Mouse (Mus musculus) A20 (cell line): Measurements from ENCODE around the gene Fsd2.

Experiments used
- DNase-seq: peaks from one replicate; pipeline ENCODE4 v3.0.0-alpha.2; 2011; ENCODE audit warnings: low read depth, low spot score

The Fsd2 gene

DNA sequence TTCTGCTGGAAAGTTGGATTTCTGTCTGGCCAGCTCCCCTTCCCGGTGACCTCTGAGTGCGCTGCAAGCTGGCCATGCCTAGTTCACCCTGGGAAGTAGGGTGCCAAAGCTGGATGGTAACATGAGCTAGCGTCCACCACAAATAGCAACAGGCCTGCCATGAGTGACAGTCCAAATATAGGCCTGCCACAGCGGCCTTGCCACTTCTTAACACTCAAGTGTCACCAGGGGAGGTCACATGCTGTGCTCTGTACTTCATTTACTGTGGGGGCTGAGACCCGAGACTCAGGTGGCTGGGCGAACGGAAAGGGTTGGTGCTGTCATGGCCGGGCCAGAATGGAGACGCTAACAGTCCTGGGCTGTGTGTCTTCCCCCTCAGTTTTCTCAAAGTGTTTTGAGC is at the start of gene Fsd2:
Gene Fsd2, minus strand, starts transcription at position 53 of the 400 bp plus-strand sequence.
- DNase-seq, result no peak

DNA sequence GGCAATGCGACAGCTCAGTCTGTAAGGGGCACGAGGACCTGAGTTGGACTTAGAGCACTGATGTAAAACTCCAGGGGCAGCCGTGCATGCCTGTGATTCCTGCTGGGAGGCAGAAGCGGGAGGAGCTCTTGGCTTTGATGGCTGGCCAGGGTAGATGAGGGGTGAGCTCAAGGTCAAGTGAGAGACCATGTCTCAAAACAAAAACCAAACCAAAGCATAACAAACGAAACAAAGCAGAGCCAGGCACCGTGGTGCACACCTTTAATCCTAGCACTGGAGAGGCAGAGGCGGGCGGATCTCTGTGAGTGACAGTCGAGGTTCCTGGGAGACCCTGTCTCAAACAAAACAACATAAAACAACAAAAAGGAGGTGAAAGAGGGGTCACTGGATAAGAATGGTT is 48.3 kb upstream of the Fsd2 start:
- DNase-seq, result no peak

DNA sequence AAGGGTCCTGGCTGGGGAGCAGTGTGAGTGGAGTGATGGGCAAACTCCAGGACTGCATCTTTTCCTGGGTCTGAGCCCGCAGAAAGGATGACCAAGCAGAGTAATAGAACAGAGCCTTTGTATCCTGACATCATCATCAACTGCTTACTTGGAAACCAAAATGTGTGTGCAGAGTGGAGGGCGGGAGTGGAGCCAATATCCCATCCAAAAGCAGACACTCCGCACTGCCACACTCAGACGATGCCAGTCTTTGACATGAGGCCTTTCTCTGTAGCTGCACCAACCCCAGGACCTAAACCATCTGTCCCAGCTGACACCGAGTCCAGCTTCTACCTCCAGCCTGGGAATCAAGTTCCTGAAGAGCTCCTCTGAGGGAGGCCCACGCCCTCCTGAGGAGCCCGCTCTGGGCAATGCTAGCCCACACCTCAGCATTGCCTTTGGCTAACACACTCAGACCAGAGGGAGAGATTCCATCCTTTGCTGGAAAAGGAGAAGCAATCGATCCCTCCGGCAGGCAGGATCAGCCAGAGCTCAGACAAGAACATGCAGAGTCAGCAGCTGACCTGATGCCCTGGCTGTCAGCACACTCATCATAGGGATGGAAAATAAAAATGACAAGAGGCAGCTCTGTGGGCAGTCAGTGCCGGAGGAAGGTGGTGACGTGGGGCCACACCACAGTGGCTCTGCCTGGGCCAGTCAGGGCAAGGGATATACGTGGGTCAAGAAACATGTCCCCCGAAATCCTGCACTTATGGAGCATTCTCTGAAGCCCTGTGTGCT is 46.3 kb upstream of the Fsd2 start:
- DNase-seq, result no peak

DNA sequence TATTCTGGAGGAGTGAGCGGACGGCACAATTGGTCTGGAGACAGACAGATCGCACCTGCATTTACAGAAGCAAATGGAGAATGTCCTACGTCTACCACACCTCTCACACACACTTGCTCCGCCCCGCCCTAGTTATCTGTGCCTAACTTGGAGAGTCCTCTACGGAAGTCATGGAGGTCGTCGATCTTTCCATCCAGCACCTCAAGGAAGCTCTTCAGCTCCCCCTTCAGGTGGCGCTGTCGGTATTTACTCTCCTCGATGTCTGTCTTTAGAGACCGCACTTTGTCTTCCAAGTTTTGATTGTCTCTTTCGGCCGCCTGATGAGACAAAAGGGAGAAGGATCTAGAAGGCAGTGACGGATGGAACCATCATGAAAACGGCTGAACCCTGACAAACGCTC is 43.4 kb upstream of the Fsd2 start:
- peak; percentile 21 for DNase-seq

DNA sequence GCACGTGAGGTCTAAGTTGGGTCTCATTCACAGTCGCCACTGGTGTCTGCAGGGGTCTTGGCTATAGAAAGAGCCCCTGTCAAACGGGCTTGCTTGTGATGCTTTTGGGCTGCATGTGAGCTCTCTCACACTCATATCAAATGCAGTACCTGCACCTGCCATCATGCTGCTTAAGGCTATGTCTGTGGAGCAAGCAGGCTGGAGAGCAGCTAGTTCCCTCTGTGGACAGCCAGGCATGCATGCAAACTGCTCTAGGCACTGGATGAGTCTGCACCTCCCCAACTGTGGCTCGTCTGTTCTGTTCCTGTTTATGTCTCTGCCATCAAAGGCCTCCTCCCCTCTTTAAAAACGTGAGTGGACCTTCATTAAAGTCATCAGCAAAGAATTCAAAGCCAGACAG is 39.7 kb upstream of the Fsd2 start:
- DNase-seq, result no peak

DNA sequence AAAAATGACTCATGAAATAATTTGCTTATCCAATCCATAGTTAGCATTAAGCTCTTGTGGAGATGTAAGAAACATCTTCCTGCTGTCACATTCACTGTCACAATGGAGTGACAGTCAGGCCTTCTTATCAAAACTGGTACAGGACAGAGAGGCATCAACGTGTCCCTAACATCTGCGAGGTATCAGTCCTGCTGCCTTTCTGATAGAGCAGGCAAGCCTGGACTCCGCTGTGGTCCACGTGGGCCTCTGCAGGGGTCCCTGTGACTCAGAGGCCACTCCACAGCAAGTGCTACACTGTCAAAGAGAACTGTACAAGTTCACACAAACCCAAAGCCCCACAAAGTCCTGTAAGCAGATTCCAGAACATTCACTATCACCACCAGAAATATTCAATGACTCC is 38.7 kb upstream of the Fsd2 start:
- DNase-seq, result no peak

DNA sequence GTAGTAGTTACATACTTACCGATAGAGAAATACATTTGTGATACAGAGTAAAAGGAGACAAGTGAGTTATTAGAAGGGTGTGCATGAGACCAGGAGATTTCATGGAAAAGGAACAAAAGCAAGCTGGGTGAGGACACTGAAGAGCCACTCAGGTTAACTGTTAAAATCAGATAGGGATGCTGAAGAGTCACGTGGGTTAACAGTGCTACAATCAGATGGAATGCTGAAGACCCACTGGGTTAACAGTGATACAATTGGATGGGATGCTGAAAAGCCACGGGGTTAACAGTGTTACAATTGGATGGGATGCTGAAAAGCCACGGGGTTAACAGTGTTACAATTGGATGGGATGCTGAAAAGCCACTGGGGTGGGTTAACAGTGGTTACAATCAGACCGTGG is 38.2 kb upstream of the Fsd2 start:
- no peak for DNase-seq

DNA sequence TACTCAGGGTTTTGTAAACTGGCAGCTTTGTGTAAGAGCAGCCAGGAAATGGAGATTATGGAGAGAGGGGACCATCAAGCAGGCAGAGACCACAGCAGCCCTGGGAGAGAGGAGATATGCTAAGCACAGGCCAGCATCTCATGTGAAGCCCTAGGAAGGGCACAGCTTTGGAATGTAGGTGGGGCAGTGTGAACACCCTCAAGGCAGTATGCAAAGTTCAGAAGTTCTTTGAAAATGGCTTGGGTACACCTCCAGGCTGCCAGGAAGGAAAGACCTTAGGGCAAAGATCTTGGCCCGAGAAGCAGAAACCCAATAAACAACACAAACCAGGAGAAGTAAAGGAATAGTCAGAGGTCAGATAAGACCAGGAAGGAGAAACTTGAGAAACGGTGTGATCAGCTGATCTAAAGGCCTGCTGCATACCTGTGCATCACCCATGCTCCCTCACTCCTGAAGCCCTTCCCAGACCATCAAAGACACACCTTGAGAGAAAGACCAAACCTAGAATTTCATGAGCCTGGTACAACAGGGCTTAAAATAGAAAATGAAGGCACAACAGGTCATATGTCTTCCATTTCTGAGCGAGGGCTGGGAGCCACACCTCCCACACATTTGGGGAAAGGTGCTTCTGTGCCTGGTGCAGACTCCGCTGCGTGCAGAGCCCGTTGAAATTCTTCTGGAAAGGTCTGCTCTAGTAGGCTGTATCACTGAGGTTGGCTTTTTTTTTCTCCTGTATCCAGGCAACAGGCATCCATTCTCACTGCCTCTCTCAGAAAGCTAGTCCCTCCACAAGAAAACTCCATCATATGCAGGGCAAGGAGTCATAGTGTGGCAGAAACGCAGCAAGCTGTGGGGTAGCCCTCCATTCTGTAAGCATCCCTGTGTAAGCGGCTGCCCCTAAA is 32.9 kb upstream of the Fsd2 start:
- no peak for DNase-seq

DNA sequence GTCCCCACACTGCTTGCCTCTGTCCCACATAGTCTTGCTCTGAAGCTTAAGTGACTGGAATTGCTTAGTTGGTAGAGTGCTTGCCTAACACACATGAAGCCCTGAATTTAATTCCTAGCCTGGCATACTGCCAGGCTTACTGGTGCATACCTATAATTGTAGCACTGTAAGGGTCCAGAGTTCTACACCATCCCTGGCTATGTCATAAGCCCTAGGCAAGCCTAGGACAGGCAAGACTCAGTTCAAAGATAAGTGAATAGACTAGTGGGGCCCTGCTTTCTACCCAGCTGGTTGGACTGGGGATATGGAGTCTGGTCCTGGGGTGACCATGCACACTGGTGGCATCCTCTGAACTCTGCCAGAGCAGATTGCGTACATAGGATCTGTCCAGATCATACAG is 30.9 kb upstream of the Fsd2 start:
- no peak for DNase-seq

DNA sequence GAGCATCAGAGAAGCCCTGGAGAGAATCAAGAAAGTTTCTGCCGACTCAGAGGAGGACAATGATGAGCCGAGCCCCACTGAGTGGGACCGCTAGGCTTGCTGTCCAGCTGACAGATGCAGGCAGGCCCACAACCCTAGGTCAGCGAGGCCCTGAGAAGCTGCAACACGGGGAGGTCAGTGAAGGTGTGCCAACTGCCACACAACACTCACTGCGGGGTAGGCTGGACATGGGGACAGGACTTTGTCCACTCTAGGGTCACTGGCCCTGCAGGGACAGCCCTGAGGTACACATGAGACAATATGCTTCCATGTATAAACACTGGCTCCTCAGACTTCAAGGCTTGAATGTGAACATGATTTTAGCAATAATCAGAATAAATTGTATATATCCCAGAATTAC is 29.3 kb upstream of the Fsd2 start:
- DNase-seq, result no peak

DNA sequence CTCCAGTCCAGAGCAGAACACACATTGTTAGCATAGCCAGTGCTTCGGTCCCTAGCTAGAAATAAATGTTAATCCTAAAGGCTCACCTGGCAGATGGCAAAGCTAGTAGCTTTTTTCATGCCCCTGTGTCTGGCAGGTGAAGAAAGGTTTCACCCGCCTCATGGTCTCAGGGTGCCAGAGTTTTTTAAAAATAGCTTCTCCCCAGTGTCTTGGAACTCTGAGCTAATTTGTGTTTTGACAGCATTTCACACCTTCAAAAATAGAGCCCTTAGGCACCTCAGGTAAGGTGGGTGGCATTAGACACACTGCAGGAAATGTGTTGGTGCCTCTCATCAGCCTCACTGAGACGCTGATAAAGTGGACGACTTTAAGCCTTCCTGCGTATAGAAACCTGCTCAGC is 28.3 kb upstream of the Fsd2 start:
- DNase-seq, result no peak

DNA sequence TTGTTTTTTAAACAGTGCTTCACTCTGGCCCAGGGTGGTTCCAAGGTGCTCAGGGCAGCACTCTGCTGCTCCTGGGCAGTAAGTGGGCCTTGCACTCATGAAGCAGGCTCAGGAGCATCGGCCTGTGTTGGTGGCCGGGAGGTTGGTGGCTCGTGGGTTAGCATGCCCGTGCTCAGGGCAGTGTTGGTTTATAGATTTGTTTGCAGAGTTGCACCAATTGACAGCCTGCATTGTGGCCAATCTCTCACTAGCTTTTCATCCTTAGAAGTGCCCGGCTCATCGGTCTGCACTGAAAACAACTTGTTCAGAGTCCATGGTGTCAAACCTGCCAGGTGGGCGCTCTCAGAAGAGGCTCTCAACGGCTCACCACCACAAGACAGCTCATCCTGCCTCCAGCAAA is 26.6 kb upstream of the Fsd2 start:
- no peak for DNase-seq

DNA sequence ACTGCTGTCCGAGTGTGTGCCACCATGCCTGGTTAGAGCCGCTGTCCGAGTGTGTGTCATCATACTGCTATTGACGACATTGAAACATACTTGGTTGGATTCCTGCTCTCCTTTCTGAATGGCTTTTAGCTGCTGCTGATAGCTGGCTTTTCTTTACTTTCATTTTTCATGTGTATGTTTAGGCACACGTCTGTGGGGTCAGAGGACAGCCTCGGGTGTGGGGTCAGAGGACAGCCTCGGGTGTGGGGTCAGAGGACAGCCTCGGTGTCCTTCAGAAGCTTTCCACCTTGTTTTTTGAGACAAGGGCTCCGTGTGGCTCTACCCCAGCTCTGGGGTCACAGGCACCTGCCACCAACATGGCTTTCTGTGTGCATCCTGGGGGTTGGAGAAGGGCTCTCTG is 25.9 kb upstream of the Fsd2 start:
- DNase-seq, result no peak

DNA sequence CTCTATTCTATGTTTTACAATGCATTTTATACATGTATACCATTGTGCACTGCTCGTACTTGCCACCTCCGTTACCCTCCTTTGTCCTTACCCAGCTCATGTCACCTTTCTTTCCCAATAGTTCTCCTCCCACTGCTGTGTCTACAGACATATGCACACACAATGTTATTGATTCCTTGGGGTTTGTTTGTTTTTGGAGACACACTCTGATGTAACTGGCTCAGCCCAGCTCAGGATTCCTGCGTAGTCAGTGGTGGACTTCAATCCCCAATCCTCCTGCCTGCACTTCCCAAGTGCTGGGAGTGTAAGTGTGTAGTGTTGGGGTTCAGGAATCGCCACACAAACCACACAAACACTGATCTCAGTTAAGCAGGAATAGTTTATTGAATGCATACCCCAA is 20.5 kb upstream of the Fsd2 start:
- no peak for DNase-seq

DNA sequence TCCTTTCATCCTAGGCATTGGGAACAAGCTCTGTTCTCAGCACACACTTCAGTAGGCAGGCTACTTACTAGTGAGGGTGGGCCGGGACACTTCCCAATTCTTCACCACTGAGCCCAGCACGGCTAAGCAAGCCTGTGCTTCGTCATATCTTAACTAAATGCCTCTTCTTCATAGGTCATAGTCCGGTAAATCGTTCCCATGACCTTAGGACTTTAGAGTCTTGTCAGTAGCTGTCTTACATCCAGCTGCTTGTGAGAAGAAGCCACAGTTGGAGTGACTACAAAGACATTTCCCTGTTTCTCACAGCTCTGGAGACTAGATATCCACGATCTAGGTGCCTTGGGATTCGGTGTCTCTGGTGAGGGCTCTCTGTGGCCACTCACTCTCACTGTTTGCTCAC is 18.6 kb upstream of the Fsd2 start:
- DNase-seq, result no peak

DNA sequence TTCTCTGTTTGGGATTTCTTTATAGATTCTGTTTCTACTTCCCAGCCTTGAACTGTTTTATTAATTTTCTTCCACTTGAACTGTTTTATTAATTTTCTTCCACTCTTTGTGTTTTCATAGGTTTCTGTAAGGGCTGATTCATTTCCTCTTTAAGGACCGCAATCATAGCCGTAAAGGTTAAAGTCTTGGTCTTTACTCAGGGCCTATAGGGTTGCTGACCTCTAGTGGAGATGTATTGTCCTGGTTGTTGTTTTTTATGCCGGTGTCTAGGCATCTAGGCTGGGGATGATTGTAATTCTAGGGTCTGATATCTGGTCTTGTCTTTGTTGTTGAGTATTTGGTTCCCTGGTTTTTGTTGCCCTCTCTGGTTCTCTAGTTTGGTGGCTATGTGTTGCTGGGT is 16.8 kb upstream of the Fsd2 start:
- DNase-seq, result no peak

DNA sequence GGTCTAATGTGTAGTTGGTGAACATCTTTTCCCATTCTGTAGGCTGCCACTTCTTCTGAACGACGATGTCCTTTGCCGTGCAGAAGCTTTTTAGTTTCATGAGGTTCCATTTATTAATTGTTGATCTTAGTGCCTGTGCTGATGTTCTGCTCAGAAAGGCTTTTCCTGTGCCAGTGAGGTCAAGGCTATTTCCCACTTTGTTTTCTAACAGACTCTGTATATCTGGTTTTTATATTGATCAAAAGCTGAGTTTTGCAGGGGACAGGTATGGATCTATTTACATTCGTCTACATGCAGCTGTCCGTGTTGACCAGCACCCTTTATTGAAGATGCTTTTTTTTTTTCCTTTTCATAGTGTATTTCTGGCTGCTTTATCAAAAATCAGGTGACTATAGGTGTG is 12.6 kb upstream of the Fsd2 start:
- no peak for DNase-seq

DNA sequence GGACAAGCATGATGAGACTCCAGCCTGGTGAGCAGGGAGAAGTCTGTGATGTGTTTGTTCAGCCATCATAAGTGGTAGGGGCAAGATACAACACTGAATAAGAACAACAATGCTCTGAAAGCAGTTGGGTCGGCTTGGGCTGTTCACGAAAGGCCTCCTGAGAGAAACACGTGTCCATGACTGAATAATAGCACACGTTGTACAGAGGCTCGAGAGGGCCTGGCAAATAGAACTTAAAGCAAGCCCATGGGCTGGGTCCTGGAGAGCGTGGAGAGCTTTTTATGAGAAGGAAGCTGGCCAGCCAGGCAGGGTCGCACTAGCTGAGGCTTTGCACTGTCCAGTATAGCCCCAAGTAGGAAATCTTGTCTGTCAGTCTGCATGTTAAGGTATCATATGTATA is 11.7 kb upstream of the Fsd2 start:
- DNase-seq, result no peak

DNA sequence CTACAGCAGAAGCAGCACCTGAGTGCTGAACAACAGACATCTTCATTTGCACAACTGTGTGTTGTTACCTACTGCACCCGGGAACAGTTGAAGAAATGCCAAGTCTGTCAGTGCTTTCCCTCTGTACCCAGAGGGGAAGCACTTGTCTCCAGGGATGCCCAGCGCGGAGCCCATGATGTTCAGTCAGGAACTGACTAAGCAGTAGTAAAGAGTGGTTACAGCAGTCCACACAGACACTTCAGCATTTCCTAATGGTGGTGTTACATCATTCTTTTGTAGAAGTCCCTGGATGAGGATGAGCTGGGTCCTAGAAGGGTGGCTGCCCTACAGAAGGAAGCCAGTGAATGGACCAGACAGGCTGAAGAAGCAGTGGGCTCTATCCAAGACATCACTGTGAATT is 11.1 kb upstream of the Fsd2 start:
- DNase-seq, result no peak

DNA sequence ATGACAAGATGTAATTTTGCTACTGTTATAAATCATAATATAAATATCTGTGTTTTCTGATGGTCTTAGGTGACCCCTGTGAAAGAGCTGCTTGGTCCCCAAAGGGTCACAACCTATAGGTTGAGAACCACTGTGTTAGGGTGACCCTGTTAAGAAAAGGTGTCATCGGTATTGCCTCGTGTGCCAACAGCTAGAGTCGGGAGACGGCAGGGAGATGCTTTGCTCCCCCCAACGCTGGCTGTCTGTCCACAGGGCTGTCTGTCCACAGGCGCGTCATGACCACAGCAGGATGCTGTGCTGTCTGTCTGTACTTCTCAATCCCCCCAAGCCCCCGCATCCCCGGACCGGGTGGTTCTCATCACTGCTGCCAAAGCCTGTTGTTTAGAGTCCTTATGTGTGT is 8.9 kb upstream of the Fsd2 start:
- no peak for DNase-seq

DNA sequence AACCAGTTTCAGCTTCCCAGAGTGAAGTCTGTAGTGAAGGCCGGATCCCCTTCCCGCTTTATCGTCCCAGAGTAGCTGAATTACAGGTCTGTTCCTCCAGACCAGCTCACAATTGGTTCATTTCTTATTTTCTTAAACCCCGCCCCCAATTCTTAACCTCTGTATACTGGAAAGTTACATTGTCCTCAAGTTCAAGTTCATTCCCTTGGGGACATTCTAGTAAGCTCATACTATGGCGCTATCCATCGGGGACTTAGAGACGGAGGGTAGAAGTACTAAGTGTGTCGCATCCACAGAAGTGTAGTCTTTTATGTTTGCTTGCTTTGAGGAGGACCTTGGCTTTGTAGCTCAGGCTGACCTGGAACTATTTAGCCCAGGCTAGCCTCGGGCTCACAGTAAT is 7.1 kb upstream of the Fsd2 start:
- DNase-seq, result no peak

DNA sequence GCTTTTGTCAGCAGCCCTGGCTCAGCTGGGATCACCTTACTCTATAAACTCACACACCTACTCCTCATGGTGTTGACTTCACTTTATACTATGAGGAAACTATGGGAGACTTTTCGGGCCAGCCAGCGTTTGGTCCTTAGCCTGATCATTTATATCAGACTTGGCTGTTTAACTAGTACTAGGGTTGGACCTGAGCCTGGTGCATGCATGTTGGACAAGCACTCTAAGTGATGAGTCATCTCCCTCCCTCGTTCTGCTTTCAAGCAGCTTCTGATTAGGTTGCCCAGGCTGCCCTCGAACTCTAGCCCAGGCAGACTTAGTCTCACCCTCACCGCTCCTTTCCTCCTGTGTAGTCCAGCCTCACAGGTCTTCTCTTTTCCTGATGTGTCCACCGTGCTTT is 6.7 kb upstream of the Fsd2 start:
- DNase-seq, result peak; percentile 44

DNA sequence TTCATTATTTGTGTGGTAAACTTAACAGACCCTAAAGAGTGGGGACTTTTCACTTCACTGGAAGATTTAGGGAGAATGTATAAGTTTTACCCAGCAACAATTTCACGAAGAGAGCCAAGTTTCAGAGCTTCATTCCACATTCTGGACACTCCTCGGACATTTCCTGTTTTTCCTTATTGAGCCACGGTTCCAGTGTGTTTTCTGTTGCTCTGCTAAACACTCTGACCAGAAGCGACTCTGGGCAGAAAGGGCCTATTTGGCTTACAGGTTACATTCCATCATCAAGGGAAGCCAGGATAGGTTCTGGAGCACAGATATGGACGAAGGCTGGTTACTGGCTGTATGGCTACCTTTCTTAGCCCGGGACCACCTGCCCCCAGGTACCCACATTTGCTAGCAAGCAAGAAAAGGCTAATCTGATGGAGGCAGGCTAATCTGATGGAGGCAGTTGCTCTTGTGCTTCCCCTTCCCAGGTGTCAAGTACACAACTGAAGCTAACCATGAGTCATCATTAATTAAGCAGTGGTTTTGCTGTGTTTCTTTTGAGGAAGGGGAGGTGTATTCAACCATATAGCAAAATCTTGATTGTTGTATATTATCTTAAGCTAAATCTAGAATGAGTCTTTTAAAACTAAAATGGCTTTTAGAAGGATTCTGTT is 6.0 kb upstream of the Fsd2 start:
- DNase-seq, result peak; percentile 46
